Mouse (Mus musculus) MEL (cell line): ENCODE results near the gene Tnf.
A peak's percentile ranks its signal among the peaks of the same experiment; 100 is the strongest.

Source experiments
- CTCF ChIP-seq, 3 experiments: IDR thresholded peaks in 2 of 3; conservative IDR thresholded peaks in 1 of 3; 2 replicates each; pipeline ENCODE4 v1.5.1; 2011 to 2012; ENCODE audit warnings: low read length in 3 of 3, low read depth in 2 of 3, mild to moderate bottlenecking in 2 of 3, improper control_type of control experiment in 1 of 3, inconsistent platforms in 1 of 3, mixed read lengths in 1 of 3, moderate library complexity in 1 of 3; ENCODE audit not compliant: control insufficient read depth in 1 of 3, insufficient read depth in 1 of 3, poor library complexity in 1 of 3, severe bottlenecking in 1 of 3
- EP300 ChIP-seq, 2 experiments: IDR thresholded peaks; 2 replicates each; pipeline ENCODE4 v1.6.1; 2011; ENCODE audit warnings: improper control_type of control experiment in 2 of 2, low read length in 2 of 2, low read depth in 1 of 2, mild to moderate bottlenecking in 1 of 2
- JUND ChIP-seq: IDR thresholded peaks from 2 replicates; pipeline ENCODE4 v1.6.1; 2011; ENCODE audit warnings: low read depth, mild to moderate bottlenecking, improper control_type of control experiment, low read length
- MAFK ChIP-seq: IDR thresholded peaks from 2 replicates; pipeline ENCODE4 v1.6.1; 2011; ENCODE audit warnings: low read depth, mild to moderate bottlenecking, low read length, improper control_type of control experiment, borderline replicate concordance
- TAL1 ChIP-seq: IDR thresholded peaks from 2 replicates; pipeline ENCODE4 v1.6.1; 2012; ENCODE audit warnings: mild to moderate bottlenecking, inconsistent platforms, low read length, moderate library complexity, mixed read lengths
- ZMIZ1 ChIP-seq: IDR thresholded peaks from 2 replicates; pipeline ENCODE4 v1.6.1; 2012; ENCODE audit warnings: low read depth, mild to moderate bottlenecking, inconsistent platforms, low read length, improper control_type of control experiment, moderate library complexity

- TF ChIP-seq ZMIZ1 (no peak), CTCF (IDR thresholded peaks at IDR 0.05 in 2 of 3, conservative IDR thresholded peaks at IDR 0.05 in 1 of 3; ENCODE audit: control insufficient read depth in 1 of 3, insufficient read depth in 1 of 3, low read depth in 2 of 3, low read length in 3 of 3, poor library complexity in 1 of 3, severe bottlenecking in 1 of 3) (peak; percentile 81 to 96 (median 96)), EP300 (IDR thresholded peaks at IDR 0.05; ENCODE audit: low read depth in 1 of 2, low read length in 2 of 2) (peak in 1 of 2 experiments; percentile 18; a peak in 2 of 4 replicates), TAL1 (no peak), MAFK (no peak), JUND (no peak)
These were observed 6.0 kb downstream of the Tnf start for GRCm38 (mm10) chr17:35195631-35196320.
